Mouse (Mus musculus): ENCODE data around the gene Eva1b.
"Not testable (repeated sequence)": the region's sequence is repeated elsewhere in the genome, so short reads cannot be mapped to it uniquely, and the experiment has no call there.

Gene Eva1b

GRCm38 (mm10) chr4:126155869-126156268 lies 8.3 kb downstream of the Eva1b start:
- no peak for DNase-seq (ENCODE audit: low spot score in 2 of 2)

- peak in 1 of 2 experiments; percentile 27 for DNase-seq (ENCODE audit: low spot score in 2 of 2)
Measured at GRCm38 (mm10) chr4:126156617-126157016, 9.1 kb downstream of the Eva1b start.

GRCm38 (mm10) chr4:126157562-126157961 lies 10.0 kb downstream of the Eva1b start:
- DNase-seq (ENCODE audit: low spot score in 2 of 2) = no peak

GRCm38 (mm10) chr4:126159455-126159854 lies 11.9 kb downstream of the Eva1b start:
- no peak for DNase-seq (ENCODE audit: low spot score in 2 of 2)

GRCm38 (mm10) chr4:126160981-126161380 lies 13.4 kb downstream of the Eva1b start:
- no peak for DNase-seq (ENCODE audit: low spot score in 2 of 2)

GRCm38 (mm10) chr4:126161456-126161855 lies 13.9 kb downstream of the Eva1b start:
- DNase-seq (ENCODE audit: low spot score in 2 of 2) = no peak

- no peak for DNase-seq (ENCODE audit: low spot score in 2 of 2)
Measured at GRCm38 (mm10) chr4:126161986-126162385, 14.4 kb downstream of the Eva1b start.

- peak; percentile 80 to 82 for DNase-seq (ENCODE audit: low spot score in 2 of 2)
Measured at GRCm38 (mm10) chr4:126162544-126163066, 15.1 kb downstream of the Eva1b start.

GRCm38 (mm10) chr4:126163067-126163659 lies 15.6 kb downstream of the Eva1b start, which contains the start of gene Sh3d21:
Gene Sh3d21 (minus strand): TSS chr4:126163491.
- no peak for DNase-seq (ENCODE audit: low spot score in 2 of 2)

- DNase-seq (ENCODE audit: low spot score in 2 of 2) = no peak
Measured at GRCm38 (mm10) chr4:126163685-126164084, 16.1 kb downstream of the Eva1b start.

GRCm38 (mm10) chr4:126165092-126165491 lies 17.5 kb downstream of the Eva1b start:
- DNase-seq (ENCODE audit: low spot score in 2 of 2) = not testable (repeated sequence)

- no peak for DNase-seq (ENCODE audit: low spot score in 2 of 2)
Measured at GRCm38 (mm10) chr4:126166084-126166483, 18.5 kb downstream of the Eva1b start.

GRCm38 (mm10) chr4:126168851-126169250 lies 21.3 kb downstream of the Eva1b start:
- no peak for DNase-seq (ENCODE audit: low spot score in 2 of 2)

GRCm38 (mm10) chr4:126170737-126171136 lies 23.2 kb downstream of the Eva1b start:
- not testable (repeated sequence) for DNase-seq (ENCODE audit: low spot score in 2 of 2)

GRCm38 (mm10) chr4:126173800-126174199 lies 26.3 kb downstream of the Eva1b start:
- DNase-seq (ENCODE audit: low spot score in 2 of 2) = no peak

GRCm38 (mm10) chr4:126175980-126176379 lies 28.4 kb downstream of the Eva1b start:
- not testable (repeated sequence) for DNase-seq (ENCODE audit: low spot score in 2 of 2)

GRCm38 (mm10) chr4:126181170-126181957 lies 33.8 kb downstream of the Eva1b start:
- peak in 1 of 2 experiments; percentile 48 for DNase-seq (ENCODE audit: low spot score in 2 of 2)

GRCm38 (mm10) chr4:126183034-126183433 lies 35.5 kb downstream of the Eva1b start:
- DNase-seq (ENCODE audit: low spot score in 2 of 2) = no peak

- no peak for DNase-seq (ENCODE audit: low spot score in 2 of 2)
Measured at GRCm38 (mm10) chr4:126187096-126187495, 39.6 kb downstream of the Eva1b start.

- no peak for DNase-seq (ENCODE audit: low spot score in 2 of 2)
Measured at GRCm38 (mm10) chr4:126190636-126191035, 43.1 kb downstream of the Eva1b start.

GRCm38 (mm10) chr4:126194216-126194615 lies 46.7 kb downstream of the Eva1b start:
- DNase-seq (ENCODE audit: low spot score in 2 of 2) = no peak

- DNase-seq (ENCODE audit: low spot score in 2 of 2) = no peak
Measured at GRCm38 (mm10) chr4:126194916-126195315, 47.4 kb downstream of the Eva1b start.

- DNase-seq (ENCODE audit: low spot score in 2 of 2) = no peak
Measured at GRCm38 (mm10) chr4:126197485-126197884, 49.9 kb downstream of the Eva1b start.

Measured in thymus, postnatal 10 days (tissue).